Mouse (Mus musculus): ENCODE data around the gene Tiam1. TPM values are rescaled to one million over a fixed set of nuclear protein-coding genes. Genes with fewer than 3 reads are reported as not detected.

Tiam1 gene
- total and polyA plus RNA-seq, 2 experiments from 2014 or later, result 20.5 to 42.4 TPM

- no peaks in the 10 kb centered on the region for H3K9me3 ChIP-seq (ENCODE audit: low read length)
- no peak for TF ChIP-seq CTCF (IDR thresholded peaks at IDR 0.05; ENCODE audit: low read depth)
- 67% methylated on average over 8 of the region's 8 CpGs for WGBS
- no peak overlapping the region for H3K27ac ChIP-seq (ENCODE audit: low read depth, low read length)
- no peaks in the 10 kb centered on the region for H3K27me3 ChIP-seq (ENCODE audit: insufficient read depth, low read length)
- H3K36me3 ChIP-seq (ENCODE audit: insufficient read depth), result no peaks in the 10 kb centered on the region
- DNase-seq (no peak), ATAC-seq (no peak)
- H3K4me2 ChIP-seq (ENCODE audit: low read depth), result no peak overlapping the region
- H3K4me1 ChIP-seq (ENCODE audit: insufficient read depth), result peaks cover 27% of the 10 kb centered on the region
- H3K4me3 ChIP-seq (ENCODE audit: low read depth, low read length), result no peak overlapping the region
- no peak overlapping the region for H3K9ac ChIP-seq
Measured at GRCm38 (mm10) chr16:89923311-89923710, 220.3 kb downstream of the Tiam1 start.

- Histone ChIP-seq H3K9me3 (ENCODE audit: low read length) (no peaks in the 10 kb centered on the region), H3K4me2 (ENCODE audit: low read depth) (no peak overlapping the region), H3K4me3 (ENCODE audit: low read depth, low read length) (no peak overlapping the region), H3K4me1 (ENCODE audit: insufficient read depth) (peaks cover 27% of the 10 kb centered on the region), H3K9ac (no peak overlapping the region), H3K27ac (ENCODE audit: low read depth, low read length) (no peak overlapping the region), H3K27me3 (ENCODE audit: insufficient read depth, low read length) (no peaks in the 10 kb centered on the region), H3K36me3 (ENCODE audit: insufficient read depth) (no peaks in the 10 kb centered on the region)
- WGBS, result 82% methylated on average over 8 of the region's 8 CpGs
- peak; percentile 63 for DNase-seq
- peak; percentile 46 for TF ChIP-seq CTCF (IDR thresholded peaks at IDR 0.05; ENCODE audit: low read depth)
- peak; percentile 49 for ATAC-seq
Measured at GRCm38 (mm10) chr16:89922458-89922857, 221.1 kb downstream of the Tiam1 start.

GRCm38 (mm10) chr16:89921370-89921769, 222.2 kb downstream of the Tiam1 start:
- no peak for TF ChIP-seq CTCF (IDR thresholded peaks at IDR 0.05; ENCODE audit: low read depth)
- peak overlapping the region; percentile 28; the same call in 1 of the 2 replicates for H3K4me2 ChIP-seq (ENCODE audit: low read depth)
- peak overlapping the region; percentile 69; the same call in 1 of the 2 replicates for H3K27ac ChIP-seq (ENCODE audit: low read depth, low read length)
- no peaks in the 10 kb centered on the region for H3K9me3 ChIP-seq (ENCODE audit: low read length)
- H3K27me3 ChIP-seq (ENCODE audit: insufficient read depth, low read length), result no peaks in the 10 kb centered on the region
- H3K9ac ChIP-seq, result no peak overlapping the region
- no peak overlapping the region for H3K4me3 ChIP-seq (ENCODE audit: low read depth, low read length)
- ATAC-seq (peak; percentile 65), DNase-seq (peak; percentile 74)
- H3K4me1 ChIP-seq (ENCODE audit: insufficient read depth), result peaks cover 27% of the 10 kb centered on the region
- H3K36me3 ChIP-seq (ENCODE audit: insufficient read depth), result no peaks in the 10 kb centered on the region
- WGBS, result 37% methylated on average over 14 of the region's 14 CpGs

GRCm38 (mm10) chr16:89920417-89920816, 223.2 kb downstream of the Tiam1 start:
- Histone ChIP-seq H3K4me3 (ENCODE audit: low read depth, low read length) (no peak overlapping the region), H3K9ac (no peak overlapping the region), H3K27me3 (ENCODE audit: insufficient read depth, low read length) (no peaks in the 10 kb centered on the region), H3K27ac (ENCODE audit: low read depth, low read length) (no peak overlapping the region), H3K4me1 (ENCODE audit: insufficient read depth) (peaks cover 27% of the 10 kb centered on the region), H3K4me2 (ENCODE audit: low read depth) (no peak overlapping the region), H3K36me3 (ENCODE audit: insufficient read depth) (no peaks in the 10 kb centered on the region), H3K9me3 (ENCODE audit: low read length) (no peaks in the 10 kb centered on the region)
- DNase-seq, result no peak
- ATAC-seq, result no peak
- TF ChIP-seq CTCF (IDR thresholded peaks at IDR 0.05; ENCODE audit: low read depth), result no peak
- 71% methylated on average over 8 of the region's 8 CpGs for WGBS

- TF ChIP-seq CTCF (IDR thresholded peaks at IDR 0.05; ENCODE audit: low read depth), result no peak
- no peaks in the 10 kb centered on the region for H3K9me3 ChIP-seq (ENCODE audit: low read length)
- no peak overlapping the region for H3K4me2 ChIP-seq (ENCODE audit: low read depth)
- DNase-seq (no peak), ATAC-seq (no peak)
- no peak overlapping the region for H3K27ac ChIP-seq (ENCODE audit: low read depth, low read length)
- H3K9ac ChIP-seq, result no peak overlapping the region
- H3K27me3 ChIP-seq (ENCODE audit: insufficient read depth, low read length), result no peaks in the 10 kb centered on the region
- H3K4me3 ChIP-seq (ENCODE audit: low read depth, low read length), result no peak overlapping the region
- H3K36me3 ChIP-seq (ENCODE audit: insufficient read depth), result no peaks in the 10 kb centered on the region
- H3K4me1 ChIP-seq (ENCODE audit: insufficient read depth), result peaks cover 6% of the 10 kb centered on the region; the same call in 1 of the 2 replicates
- WGBS, result 77% methylated on average over 15 of the region's 15 CpGs
Measured at GRCm38 (mm10) chr16:89917404-89917803, 226.2 kb downstream of the Tiam1 start.

GRCm38 (mm10) chr16:89914946-89915345, 228.6 kb downstream of the Tiam1 start:
- H3K4me3 ChIP-seq (ENCODE audit: low read depth, low read length), result no peak overlapping the region
- 74% methylated on average over 4 of the region's 4 CpGs for WGBS
- TF ChIP-seq CTCF (IDR thresholded peaks at IDR 0.05; ENCODE audit: low read depth), result no peak
- no peak overlapping the region for H3K27ac ChIP-seq (ENCODE audit: low read depth, low read length)
- H3K9ac ChIP-seq, result no peak overlapping the region
- H3K36me3 ChIP-seq (ENCODE audit: insufficient read depth), result no peaks in the 10 kb centered on the region
- H3K4me2 ChIP-seq (ENCODE audit: low read depth), result no peak overlapping the region
- H3K9me3 ChIP-seq (ENCODE audit: low read length), result no peaks in the 10 kb centered on the region
- no peaks in the 10 kb centered on the region for H3K27me3 ChIP-seq (ENCODE audit: insufficient read depth, low read length)
- DNase-seq, result no peak
- no peaks in the 10 kb centered on the region; the same call in 1 of the 2 replicates for H3K4me1 ChIP-seq (ENCODE audit: insufficient read depth)
- no peak for ATAC-seq

GRCm38 (mm10) chr16:89912686-89913375, 230.7 kb downstream of the Tiam1 start:
- TF ChIP-seq CTCF (IDR thresholded peaks at IDR 0.05; ENCODE audit: low read depth), result no peak
- Histone ChIP-seq H3K27me3 (ENCODE audit: insufficient read depth, low read length) (no peaks in the 10 kb centered on the region), H3K9ac (no peak overlapping the region), H3K4me3 (ENCODE audit: low read depth, low read length) (no peak overlapping the region), H3K27ac (ENCODE audit: low read depth, low read length) (no peak overlapping the region), H3K36me3 (ENCODE audit: insufficient read depth) (no peaks in the 10 kb centered on the region), H3K4me1 (ENCODE audit: insufficient read depth) (peaks cover 5% of the 10 kb centered on the region; the same call in 1 of the 2 replicates), H3K9me3 (ENCODE audit: low read length) (no peaks in the 10 kb centered on the region), H3K4me2 (ENCODE audit: low read depth) (no peak overlapping the region)
- 63% methylated on average over 8 of the region's 8 CpGs for WGBS
- ATAC-seq (no peak), DNase-seq (no peak)
